Mouse (Mus musculus) lung, embryonic 15.5 days (tissue): Measurements from ENCODE around the gene Ppp1r1a. TPM values are rescaled to one million over a fixed set of nuclear protein-coding genes. Genes with fewer than 3 reads are reported as not detected.

Source experiments
- ATAC-seq: fragments of 200-750 bp; cut with Nextera tagmentation; 2 replicates; pipeline ENCODE4 v1.8.0; 2017; ENCODE audit warnings: moderate number of reproducible peaks, borderline replicate concordance; ENCODE audit not compliant: low FRiP score, low TSS enrichment; ENCODE audit errors: extremely low read depth
- H3K27ac ChIP-seq: fragments of 300-500 bp; sonication (generic); 2 replicates; pipeline ENCODE4 v1.5.1; 2015; ENCODE audit warnings: moderate library complexity, mild to moderate bottlenecking, inconsistent platforms
- H3K27me3 ChIP-seq: fragments of 300-500 bp; sonication (generic); 2 replicates; pipeline ENCODE4 v1.6.1; 2015; ENCODE audit warnings: inconsistent platforms
- H3K36me3 ChIP-seq: fragments of 300-500 bp; sonication (generic); 2 replicates; pipeline ENCODE4 v1.6.1; 2015; ENCODE audit warnings: inconsistent platforms
- H3K4me1 ChIP-seq: fragments of 300-500 bp; sonication (generic); 2 replicates; pipeline ENCODE4 v1.6.1; 2015; ENCODE audit warnings: inconsistent platforms
- H3K4me2 ChIP-seq: fragments of 300-500 bp; sonication (generic); 2 replicates; pipeline ENCODE4 v1.6.1; 2015; ENCODE audit warnings: inconsistent platforms, mild to moderate bottlenecking, moderate library complexity
- H3K4me3 ChIP-seq: fragments of 300-500 bp; sonication (generic); 2 replicates; pipeline ENCODE4 v1.5.1; 2015; ENCODE audit warnings: mild to moderate bottlenecking, inconsistent platforms
- H3K9ac ChIP-seq: fragments of 300-500 bp; sonication (generic); 2 replicates; pipeline ENCODE4 v1.6.1; 2015; ENCODE audit warnings: inconsistent platforms
- H3K9me3 ChIP-seq: fragments of 300-500 bp; sonication (generic); 2 replicates; pipeline ENCODE4 v1.6.1; 2016; ENCODE audit warnings: inconsistent platforms
- WGBS: fragments of 180-500 bp; shearing (Covaris S2); methylation state at CpG from one replicate; pipeline ENCODE4 v1.1.7; 2015; 5-methylcytosine and 5-hydroxymethylcytosine counted together
- polyA plus RNA-seq: library from polyadenylated mRNA; unstranded; fragments of >200 nt; fragmentation: Nextera tagmentation; extraction: Ambion mirVana; gene quantifications from 2 replicates; pipeline ENCODE4 v1.2.1, GENCODE M21; 2015

Gene Ppp1r1a
- polyA plus RNA-seq, 1 experiment from 2014 or later, result 8.9 TPM

GRCm38 (mm10) chr15:103535786-103536185 is 2.0 kb downstream of the Ppp1r1a start:
- no peak for ATAC-seq
- no peak overlapping the region for H3K4me3 ChIP-seq
- no peaks in the 10 kb centered on the region for H3K9me3 ChIP-seq
- no peaks in the 10 kb centered on the region for H3K36me3 ChIP-seq
- H3K4me2 ChIP-seq, result no peak overlapping the region
- H3K27ac ChIP-seq, result no peak overlapping the region
- WGBS, result 65% methylated on average over 1 of the region's 1 CpGs
- peaks cover 7% of the 10 kb centered on the region for H3K4me1 ChIP-seq
- H3K27me3 ChIP-seq, result peaks cover 64% of the 10 kb centered on the region
- H3K9ac ChIP-seq, result no peak overlapping the region

GRCm38 (mm10) chr15:103535030-103535429 is 2.8 kb downstream of the Ppp1r1a start:
- no peak overlapping the region for H3K27ac ChIP-seq
- H3K9ac ChIP-seq, result no peak overlapping the region
- 84% methylated on average over 2 of the region's 2 CpGs for WGBS
- H3K4me1 ChIP-seq, result peaks cover 7% of the 10 kb centered on the region
- no peak overlapping the region for H3K4me3 ChIP-seq
- H3K4me2 ChIP-seq, result no peak overlapping the region
- peaks cover 61% of the 10 kb centered on the region for H3K27me3 ChIP-seq
- H3K9me3 ChIP-seq, result no peaks in the 10 kb centered on the region
- no peaks in the 10 kb centered on the region for H3K36me3 ChIP-seq
- no peak for ATAC-seq

- Histone ChIP-seq H3K4me3 (no peak overlapping the region), H3K9me3 (no peaks in the 10 kb centered on the region), H3K9ac (no peak overlapping the region), H3K36me3 (no peaks in the 10 kb centered on the region), H3K4me2 (no peak overlapping the region), H3K27me3 (peaks cover 54% of the 10 kb centered on the region), H3K4me1 (peaks cover 7% of the 10 kb centered on the region), H3K27ac (no peak overlapping the region)
- 77% methylated on average over 7 of the region's 7 CpGs for WGBS
- no peak for ATAC-seq
These were observed 3.7 kb downstream of the Ppp1r1a start for GRCm38 (mm10) chr15:103534054-103534620.

- 0 out of 2 replicates have a peak, but pooled peaks have one; percentile 50 for ATAC-seq
- WGBS, result 4% methylated on average over 5 of the region's 5 CpGs
- Histone ChIP-seq H3K4me1 (no peaks in the 10 kb centered on the region), H3K27ac (no peak overlapping the region), H3K27me3 (peaks cover 18% of the 10 kb centered on the region), H3K9ac (no peak overlapping the region), H3K4me2 (no peak overlapping the region), H3K4me3 (no peak overlapping the region), H3K9me3 (no peaks in the 10 kb centered on the region), H3K36me3 (no peaks in the 10 kb centered on the region)
These were observed 7.4 kb downstream of the Ppp1r1a start for GRCm38 (mm10) chr15:103530372-103530771.

- no peaks in the 10 kb centered on the region for H3K27me3 ChIP-seq
- H3K36me3 ChIP-seq, result no peaks in the 10 kb centered on the region
- no peak overlapping the region for H3K4me2 ChIP-seq
- no peak overlapping the region for H3K27ac ChIP-seq
- 74% methylated on average over 3 of the region's 3 CpGs for WGBS
- H3K4me3 ChIP-seq, result no peak overlapping the region
- no peaks in the 10 kb centered on the region for H3K4me1 ChIP-seq
- no peak overlapping the region for H3K9ac ChIP-seq
- ATAC-seq, result no peak
- no peaks in the 10 kb centered on the region for H3K9me3 ChIP-seq
These were observed 14.6 kb downstream of the Ppp1r1a start for GRCm38 (mm10) chr15:103523156-103523555.

- no peak overlapping the region for H3K4me2 ChIP-seq
- H3K4me3 ChIP-seq, result no peak overlapping the region
- H3K27ac ChIP-seq, result no peak overlapping the region
- H3K4me1 ChIP-seq, result no peaks in the 10 kb centered on the region
- H3K9me3 ChIP-seq, result no peaks in the 10 kb centered on the region
- H3K9ac ChIP-seq, result no peak overlapping the region
- no peaks in the 10 kb centered on the region for H3K36me3 ChIP-seq
- WGBS, result 59% methylated on average over 3 of the region's 3 CpGs
- H3K27me3 ChIP-seq, result no peaks in the 10 kb centered on the region
- ATAC-seq, result peak; percentile 64
These were observed 15.2 kb downstream of the Ppp1r1a start for GRCm38 (mm10) chr15:103522458-103523099.

- no peak for ATAC-seq
- no peak overlapping the region for H3K9ac ChIP-seq
- H3K27ac ChIP-seq, result no peak overlapping the region
- H3K27me3 ChIP-seq, result no peaks in the 10 kb centered on the region
- H3K36me3 ChIP-seq, result no peaks in the 10 kb centered on the region
- peaks cover 5% of the 10 kb centered on the region; the same call in 1 of the 2 replicates for H3K4me1 ChIP-seq
- no peak overlapping the region for H3K4me2 ChIP-seq
- H3K4me3 ChIP-seq, result no peak overlapping the region
- H3K9me3 ChIP-seq, result no peaks in the 10 kb centered on the region
- 31% methylated on average over 4 of the region's 4 CpGs for WGBS
These were observed 18.1 kb downstream of the Ppp1r1a start for GRCm38 (mm10) chr15:103519386-103520378.

- Histone ChIP-seq H3K4me1 (peaks cover 13% of the 10 kb centered on the region; the same call in 1 of the 2 replicates), H3K9ac (no peak overlapping the region), H3K36me3 (no peaks in the 10 kb centered on the region), H3K4me2 (no peak overlapping the region), H3K27me3 (no peaks in the 10 kb centered on the region), H3K4me3 (no peak overlapping the region), H3K27ac (no peak overlapping the region), H3K9me3 (no peaks in the 10 kb centered on the region)
- ATAC-seq, result no peak
- 18% methylated on average over 5 of the region's 5 CpGs for WGBS
These were observed 19.0 kb downstream of the Ppp1r1a start for GRCm38 (mm10) chr15:103518600-103519385.

- Histone ChIP-seq H3K4me2 (peak overlapping the region; percentile 63), H3K9me3 (no peaks in the 10 kb centered on the region), H3K36me3 (no peaks in the 10 kb centered on the region), H3K27me3 (peaks cover 17% of the 10 kb centered on the region; the same call in 1 of the 2 replicates), H3K9ac (no peak overlapping the region), H3K4me3 (no peak overlapping the region), H3K4me1 (peaks cover 18% of the 10 kb centered on the region), H3K27ac (no peak overlapping the region)
- ATAC-seq, result no peak
- 34% methylated on average over 3 of the region's 3 CpGs for WGBS
These were observed 22.9 kb downstream of the Ppp1r1a start for GRCm38 (mm10) chr15:103514914-103515313.

GRCm38 (mm10) chr15:103514119-103514518 is 23.7 kb downstream of the Ppp1r1a start:
- Histone ChIP-seq H3K9ac (no peak overlapping the region), H3K36me3 (no peaks in the 10 kb centered on the region), H3K4me3 (peak overlapping the region; percentile 37), H3K27ac (peak overlapping the region; percentile 41; the same call in 1 of the 2 replicates), H3K27me3 (peaks cover 17% of the 10 kb centered on the region; the same call in 1 of the 2 replicates), H3K4me2 (peak overlapping the region; percentile 63), H3K4me1 (peaks cover 18% of the 10 kb centered on the region), H3K9me3 (no peaks in the 10 kb centered on the region)
- peak; percentile 95 for ATAC-seq
- WGBS, result 3% methylated on average over 10 of the region's 10 CpGs

- Histone ChIP-seq H3K9ac (peak overlapping the region; percentile 16; the same call in 1 of the 2 replicates), H3K27ac (peak overlapping the region; percentile 41; the same call in 1 of the 2 replicates), H3K4me2 (peak overlapping the region; percentile 63), H3K9me3 (no peaks in the 10 kb centered on the region), H3K27me3 (peaks cover 17% of the 10 kb centered on the region; the same call in 1 of the 2 replicates), H3K36me3 (no peaks in the 10 kb centered on the region), H3K4me3 (peak overlapping the region; percentile 37), H3K4me1 (peaks cover 18% of the 10 kb centered on the region)
- WGBS, result 6% methylated on average over 7 of the region's 7 CpGs
- ATAC-seq, result peak; percentile 67; the same call in 1 of the 2 replicates
These were observed 24.2 kb downstream of the Ppp1r1a start for GRCm38 (mm10) chr15:103513621-103514031.
